Mouse (Mus musculus) heart, adult 9 months (tissue): Measurements from ENCODE around the gene Lyrm4.

Experiments used
- DNase-seq, 2 experiments: peaks; one replicate each; pipeline ENCODE4 v3.0.0; 2022; ENCODE audit warnings: low spot score in 2 of 2

The Lyrm4 gene

GRCm38 (mm10) chr13:36117143-36118014, at the start of gene Lyrm4, which contains the start of gene Fars2:
Gene Lyrm4, minus strand, starts transcription at chr13:36117526.
Gene Fars2, plus strand, starts transcription at chr13:36117412.
- peak; percentile 96 to 97 for DNase-seq

GRCm38 (mm10) chr13:36163898-36164297, 46.6 kb upstream of the Lyrm4 start:
- no peak for DNase-seq

GRCm38 (mm10) chr13:36163411-36163810, 46.1 kb upstream of the Lyrm4 start:
- DNase-seq = no peak

DNA sequence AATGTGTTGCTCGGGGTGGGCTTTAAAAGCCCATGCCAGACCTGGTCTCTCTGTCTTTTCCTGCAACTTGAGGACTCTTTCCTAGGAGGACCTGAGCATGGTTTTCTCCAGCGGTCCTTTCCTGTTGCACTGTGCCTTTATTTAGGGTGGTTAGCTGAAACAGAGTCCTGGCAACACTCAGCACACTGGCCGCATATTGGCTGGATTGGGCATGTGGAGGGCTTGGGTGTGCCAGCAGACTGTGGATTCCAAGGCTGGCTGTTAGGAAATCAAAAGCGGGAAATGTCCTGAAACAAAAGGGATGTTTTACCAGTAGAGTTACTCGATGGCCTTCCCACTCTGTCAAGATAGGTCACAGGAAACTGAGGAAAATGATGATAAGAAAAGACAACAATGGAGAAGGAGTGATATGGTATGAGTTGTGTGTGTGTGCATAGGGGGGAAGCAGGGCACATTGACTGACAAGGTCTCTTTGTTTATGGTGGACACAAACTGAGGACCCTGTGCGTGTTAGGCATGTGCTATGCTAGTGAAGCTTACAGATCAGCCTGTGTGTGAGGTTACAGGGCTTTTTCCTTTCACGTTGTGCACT, 39.1 kb upstream of the Lyrm4 start:
- DNase-seq = peak in 1 of 2 experiments; percentile 3

DNA sequence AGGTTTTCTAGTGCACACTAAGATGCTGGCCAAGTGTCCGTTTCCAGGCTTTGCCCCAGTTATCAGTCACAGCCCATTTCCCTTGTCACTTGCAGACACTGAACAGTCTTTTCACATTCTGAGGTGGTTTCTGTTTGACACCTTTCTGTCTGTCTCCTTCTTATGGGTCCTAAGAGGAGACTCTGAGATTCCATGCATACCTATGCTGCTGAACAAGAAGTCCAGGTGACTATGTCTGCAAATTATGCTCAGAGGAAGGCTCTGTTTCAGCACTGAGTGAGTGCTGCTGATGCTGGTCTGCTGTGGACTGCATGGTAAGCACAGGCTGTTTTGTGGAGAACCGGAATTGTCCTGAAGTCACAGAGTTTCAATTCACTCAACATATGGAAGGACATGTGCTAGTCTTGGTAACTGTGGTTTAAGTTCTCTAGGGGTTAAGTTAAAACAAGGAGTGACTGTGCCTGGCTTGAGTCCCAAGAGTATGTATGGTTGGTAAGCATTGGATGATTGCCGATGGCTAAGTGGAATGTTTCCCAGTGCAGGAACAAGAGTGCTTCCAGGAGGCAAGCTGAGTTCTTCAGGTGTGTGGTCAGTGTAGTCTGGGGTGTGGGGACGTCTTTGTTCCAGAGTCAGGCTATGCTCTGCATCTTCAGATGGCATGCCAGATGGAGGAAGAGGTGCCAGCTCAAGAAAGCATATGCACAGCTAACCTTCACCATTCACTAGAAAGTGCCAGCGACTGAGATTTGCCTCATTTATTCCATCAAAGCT, 35.6 kb upstream of the Lyrm4 start:
- DNase-seq = no peak

DNA sequence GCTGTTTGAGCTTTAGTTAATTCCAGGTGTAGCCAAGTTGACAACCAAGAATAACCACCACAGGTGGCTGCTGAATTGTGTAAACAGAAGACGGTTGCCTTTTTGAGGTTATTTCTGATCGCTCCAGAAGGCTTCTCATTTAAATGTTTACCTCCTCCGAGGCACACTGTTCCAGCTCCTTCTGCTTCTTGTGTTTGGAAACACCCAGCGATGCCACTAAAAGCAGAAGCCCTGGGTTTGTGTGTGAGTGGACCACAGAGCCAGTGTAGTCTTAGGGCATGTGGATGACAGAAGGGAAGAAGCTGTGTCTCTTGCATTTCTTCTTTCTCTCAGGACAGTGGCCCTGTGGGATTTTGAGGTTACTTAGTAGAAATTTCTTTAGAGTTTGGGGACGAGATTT, 32.9 kb upstream of the Lyrm4 start:
- no peak for DNase-seq

DNA sequence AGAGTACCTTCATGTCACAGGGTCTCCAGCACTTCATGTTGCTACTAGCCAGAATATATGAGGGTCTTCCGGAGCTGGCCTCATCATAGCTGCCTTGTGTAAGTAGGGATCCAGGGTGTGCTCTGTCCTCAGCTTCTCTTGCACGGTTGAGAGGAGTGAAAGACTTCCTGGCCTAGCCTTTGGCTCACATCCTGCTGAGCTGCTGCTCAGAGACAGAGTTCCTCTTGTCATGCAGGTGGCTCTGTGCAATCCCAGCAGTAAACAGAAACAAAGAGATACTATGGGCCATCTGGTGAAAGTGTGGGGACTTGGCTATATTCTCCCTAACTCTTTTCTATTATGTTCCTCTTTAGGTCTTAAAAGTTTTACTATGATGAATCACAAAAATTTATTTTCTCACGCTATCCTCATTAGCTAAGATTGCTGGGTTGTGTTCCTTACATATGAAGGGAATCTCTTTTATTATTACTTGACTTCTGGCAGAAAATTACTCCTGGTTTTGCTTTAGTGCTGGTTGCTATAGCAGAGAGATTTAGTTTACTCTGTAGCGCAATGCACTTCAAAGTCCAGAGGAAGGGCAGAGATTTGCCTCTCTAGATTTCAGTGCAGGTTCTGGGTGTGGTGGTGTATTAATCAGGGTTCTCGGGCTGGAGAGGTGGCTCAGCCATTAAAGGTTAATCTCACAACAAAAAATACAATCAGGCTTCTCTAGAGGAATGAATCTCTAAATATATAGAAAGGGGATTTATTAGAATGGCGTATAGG, 32.0 kb upstream of the Lyrm4 start:
- DNase-seq = no peak

GRCm38 (mm10) chr13:36145601-36146000, 28.3 kb upstream of the Lyrm4 start:
- DNase-seq = no peak

- DNase-seq = peak; percentile 6 to 7
Measured at GRCm38 (mm10) chr13:36140247-36141016, 23.1 kb upstream of the Lyrm4 start.

DNA sequence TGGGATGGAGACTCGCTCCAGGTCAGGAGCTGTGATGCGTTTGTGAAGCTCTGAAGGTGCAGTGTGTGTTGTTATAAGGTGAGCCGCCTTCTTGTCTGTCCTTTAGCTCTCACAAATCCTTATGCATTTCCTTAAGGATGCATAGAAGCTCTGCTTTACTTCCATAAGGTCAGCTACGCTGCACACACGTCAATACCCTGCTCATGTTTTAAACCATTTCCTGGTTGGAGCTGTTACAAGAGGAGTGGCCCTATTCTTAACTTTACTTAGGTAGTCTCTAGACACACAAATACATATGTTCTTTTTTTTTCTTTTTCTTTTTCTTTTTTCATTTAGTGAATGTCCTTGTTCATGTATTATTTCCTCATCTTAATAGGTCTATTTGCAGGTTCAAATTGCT, 22.4 kb upstream of the Lyrm4 start:
- DNase-seq = no peak

DNA sequence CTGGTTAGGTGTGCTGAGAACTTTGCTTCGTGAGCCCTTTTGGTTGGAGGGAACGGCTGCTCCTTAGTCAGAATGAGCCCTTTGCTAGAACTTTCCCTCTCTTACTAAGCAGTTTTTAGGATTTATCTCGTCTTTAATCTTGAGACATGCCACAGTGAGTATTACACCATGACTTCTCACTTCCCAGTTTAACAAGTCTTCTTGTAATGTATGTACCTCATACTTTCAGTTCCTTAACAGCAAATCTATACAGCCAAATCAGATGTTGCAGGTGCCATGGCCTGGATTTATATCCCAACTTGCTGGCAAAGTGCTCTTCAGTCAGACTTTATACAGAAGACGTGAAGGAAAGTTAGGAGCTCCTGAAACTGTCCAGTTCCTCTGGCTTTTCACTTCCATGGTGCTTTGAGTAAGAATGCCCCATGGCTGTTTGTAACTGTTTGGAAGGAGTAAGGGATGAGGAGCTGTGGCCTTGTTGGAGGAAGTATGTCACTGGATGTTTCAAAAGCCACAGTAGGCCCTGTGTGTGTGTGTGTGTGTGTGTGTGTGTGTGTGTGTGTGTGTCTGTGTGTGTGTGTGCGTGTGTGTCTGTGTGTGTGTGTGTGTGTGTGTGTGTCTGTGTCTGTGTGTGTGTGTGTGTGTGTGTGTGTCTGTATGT, 14.8 kb upstream of the Lyrm4 start:
- DNase-seq = no peak

GRCm38 (mm10) chr13:36131401-36131800, 14.1 kb upstream of the Lyrm4 start:
- DNase-seq = no peak

- DNase-seq = no peak
Measured at GRCm38 (mm10) chr13:36129360-36130054, 12.2 kb upstream of the Lyrm4 start.

DNA sequence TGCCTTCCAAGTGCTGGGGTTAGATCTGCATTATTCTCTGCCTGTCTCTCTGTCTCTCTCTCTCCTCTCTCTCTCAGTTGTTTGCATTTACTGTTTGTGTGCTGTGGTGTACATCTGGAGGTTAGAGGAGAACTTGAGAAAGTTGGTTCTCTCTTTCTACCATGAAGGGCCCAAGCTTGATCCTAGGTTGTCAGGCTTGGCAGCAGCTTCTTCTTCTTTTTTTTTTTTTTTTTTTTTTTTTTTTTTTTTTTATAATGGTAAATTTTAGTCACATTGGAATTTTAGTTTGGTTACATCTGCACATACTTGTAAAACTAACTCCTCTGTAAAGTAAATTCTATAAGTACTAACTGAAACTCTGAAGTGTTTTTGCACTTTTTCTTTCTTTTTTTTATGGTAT, 3.3 kb upstream of the Lyrm4 start:
- no peak for DNase-seq

GRCm38 (mm10) chr13:36119684-36120083, 2.4 kb upstream of the Lyrm4 start:
- DNase-seq = no peak

DNA sequence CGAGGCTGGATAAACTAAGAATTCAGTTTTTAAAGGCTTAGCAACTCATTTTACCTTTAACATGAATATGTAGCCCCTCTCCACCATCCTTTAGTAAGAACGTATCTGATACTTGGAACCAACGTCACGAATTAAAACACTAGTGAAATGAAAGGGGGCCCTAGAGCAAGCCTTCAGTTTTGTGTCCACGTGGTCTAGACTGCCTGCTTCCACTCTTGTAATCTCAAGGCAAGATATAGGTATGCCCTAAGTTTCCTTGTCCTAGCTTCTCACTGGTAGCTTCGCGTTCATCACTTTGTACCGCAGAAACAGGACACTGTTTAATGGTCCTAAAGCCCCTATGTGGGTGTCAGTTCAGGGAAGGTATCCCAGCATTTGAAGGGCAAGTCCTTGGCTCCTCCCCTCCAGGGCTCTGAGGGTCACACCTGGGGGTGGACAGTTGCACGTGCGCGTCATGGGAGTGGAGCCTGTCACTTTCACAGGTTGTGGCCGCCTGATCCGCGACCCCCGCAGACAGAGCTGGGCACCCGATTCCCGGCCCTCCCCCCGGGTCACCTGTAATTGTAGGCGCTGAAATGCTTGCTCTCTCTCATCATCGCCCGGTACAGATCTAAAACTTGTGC, 695 bp downstream of the Lyrm4 start:
- DNase-seq = peak; percentile 23 to 27

- DNase-seq = no peak
Measured at GRCm38 (mm10) chr13:36113181-36113580, 4.1 kb downstream of the Lyrm4 start.

DNA sequence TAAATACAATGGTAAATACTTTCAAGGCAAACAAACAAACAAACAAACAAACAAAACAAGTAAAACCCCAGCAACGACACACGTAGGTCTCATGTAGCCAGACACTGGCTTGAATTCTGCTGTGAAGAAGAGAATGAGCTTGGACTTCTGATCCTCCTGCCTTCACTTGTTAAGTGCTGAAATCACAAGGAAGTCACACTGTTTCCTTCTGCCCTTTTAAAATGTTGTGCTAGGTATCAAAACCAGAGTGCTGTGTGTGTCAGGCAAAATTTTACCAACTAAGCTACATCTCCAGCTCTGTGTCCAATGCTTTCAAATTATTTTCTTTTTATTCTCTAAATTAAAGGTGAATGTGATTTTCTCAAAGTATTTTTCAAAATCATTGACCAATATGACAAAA, 6.0 kb downstream of the Lyrm4 start:
- no peak for DNase-seq

- no peak for DNase-seq
Measured at GRCm38 (mm10) chr13:36108528-36108927, 8.8 kb downstream of the Lyrm4 start.
